Mouse (Mus musculus) CH12.LX (cell line): ENCODE measurements around the gene Vps35l. TPM values are rescaled to one million over a fixed set of nuclear protein-coding genes. Genes with fewer than 3 reads are reported as not detected.

Source experiments
- DNase-seq: peaks from one replicate; pipeline ENCODE4 v3.0.0-alpha.2; 2013; ENCODE audit errors: extremely low read depth
- H3K27ac ChIP-seq: 2 replicates; pipeline ENCODE4 v1.5.1; 2012; ENCODE audit warnings: low read depth, mild to moderate bottlenecking, control low read depth, moderate library complexity; ENCODE audit not compliant: insufficient read depth
- H3K27me3 ChIP-seq: replicated peaks from 2 replicates; pipeline ENCODE3; 2012; ENCODE audit warnings: inconsistent platforms
- H3K36me3 ChIP-seq, 2 experiments: replicated peaks in 1 of 2; 2 replicates each; pipeline versions ENCODE3 to v1.6.1; 2012; ENCODE audit warnings: inconsistent platforms in 1 of 2, low read length in 1 of 2, mild to moderate bottlenecking in 1 of 2, mixed read lengths in 1 of 2, moderate library complexity in 1 of 2; ENCODE audit not compliant: control insufficient read depth in 1 of 2, insufficient read depth in 1 of 2
- H3K4me1 ChIP-seq, 2 experiments: 2 replicates each; pipeline ENCODE4 v1.6.1; 2012; ENCODE audit warnings: inconsistent platforms in 1 of 2, moderate library complexity in 1 of 2; ENCODE audit not compliant: insufficient read depth in 2 of 2, control insufficient read depth in 1 of 2
- H3K4me2 ChIP-seq: 2 replicates; pipeline ENCODE4 v1.6.1; 2012; ENCODE audit warnings: low read depth, mild to moderate bottlenecking, control low read depth; ENCODE audit not compliant: poor library complexity, insufficient read depth, severe bottlenecking
- H3K4me3 ChIP-seq, 3 experiments: fragments of 150-350 bp in 1 of 3; sonication (generic) in 1 of 3; replicated peaks in 1 of 3; 2 replicates each; pipeline versions ENCODE3 to v1.5.1; 2011 to 2012; ENCODE audit warnings: low read depth in 2 of 3, low read length in 2 of 3, mild to moderate bottlenecking in 2 of 3, moderate library complexity in 2 of 3, control low read depth in 1 of 3, improper control_type of control experiment in 1 of 3, inconsistent platforms in 1 of 3, mixed read lengths in 1 of 3; ENCODE audit not compliant: poor library complexity in 1 of 3
- H3K79me2 ChIP-seq: replicated peaks from 2 replicates; pipeline ENCODE4 v1.6.1; 2012; ENCODE audit warnings: mild to moderate bottlenecking, moderate library complexity; ENCODE audit not compliant: control insufficient read depth, poor library complexity, insufficient read depth, severe bottlenecking; ENCODE audit errors: extremely low read depth
- H3K9ac ChIP-seq: 2 replicates; pipeline ENCODE4 v1.6.1; 2012; ENCODE audit warnings: low read depth, mild to moderate bottlenecking, control low read depth, moderate library complexity; ENCODE audit not compliant: insufficient read depth
- H3K9me3 ChIP-seq: replicated peaks from 2 replicates; pipeline ENCODE3; 2012; ENCODE audit warnings: low read length, inconsistent platforms, mixed read lengths
- CTCF ChIP-seq, 2 experiments: IDR thresholded peaks in 1 of 2; conservative IDR thresholded peaks in 1 of 2; 2 replicates each; pipeline ENCODE4 v1.5.1; 2011 to 2012; ENCODE audit warnings: low read depth in 2 of 2, low read length in 2 of 2, improper control_type of control experiment in 1 of 2, inconsistent platforms in 1 of 2, mild to moderate bottlenecking in 1 of 2, moderate library complexity in 1 of 2
- E2F4 ChIP-seq: IDR thresholded peaks from 2 replicates; pipeline ENCODE4 v1.6.1; 2011; ENCODE audit warnings: low read depth, low read length, improper control_type of control experiment; ENCODE audit not compliant: insufficient replicate concordance
- ELF1 ChIP-seq: IDR thresholded peaks from 2 replicates; pipeline ENCODE4 v1.6.1; 2014; ENCODE audit warnings: low read depth, mild to moderate bottlenecking, inconsistent platforms, low read length, improper control_type of control experiment
- ETS1 ChIP-seq: conservative IDR thresholded peaks from 2 replicates; pipeline ENCODE4 v1.6.1; 2012; ENCODE audit warnings: low read depth, mild to moderate bottlenecking, inconsistent platforms, low read length, improper control_type of control experiment, moderate library complexity
- HCFC1 ChIP-seq: IDR thresholded peaks from 2 replicates; pipeline ENCODE4 v1.6.1; 2012; ENCODE audit warnings: low read depth, mild to moderate bottlenecking, inconsistent platforms, low read length, improper control_type of control experiment
- JUN ChIP-seq: IDR thresholded peaks from 2 replicates; pipeline ENCODE4 v1.6.1; 2011; ENCODE audit warnings: low read depth, mild to moderate bottlenecking, low read length, improper control_type of control experiment, moderate library complexity; ENCODE audit not compliant: insufficient read depth
- MAZ ChIP-seq: IDR thresholded peaks from 2 replicates; pipeline ENCODE4 v1.6.1; 2012; ENCODE audit warnings: low read depth, mild to moderate bottlenecking, inconsistent platforms, low read length, improper control_type of control experiment, moderate library complexity
- MEF2A ChIP-seq: IDR thresholded peaks from 2 replicates; pipeline ENCODE4 v1.6.1; 2014; ENCODE audit warnings: low read depth, mild to moderate bottlenecking, inconsistent platforms, low read length, improper control_type of control experiment, borderline replicate concordance
- MYC ChIP-seq: IDR thresholded peaks from 2 replicates; pipeline ENCODE4 v1.6.1; 2011; ENCODE audit warnings: low read depth, mild to moderate bottlenecking, improper control_type of control experiment, low read length
- POLR2A ChIP-seq: IDR thresholded peaks from 2 replicates; pipeline ENCODE4 v1.6.1; 2011; ENCODE audit warnings: low read depth, mild to moderate bottlenecking, improper control_type of control experiment, low read length
- TBP ChIP-seq: conservative IDR thresholded peaks from 2 replicates; pipeline ENCODE4 v1.6.1; 2011; ENCODE audit warnings: low read depth, low read length, improper control_type of control experiment
- TCF12 ChIP-seq: IDR thresholded peaks from 2 replicates; pipeline ENCODE4 v1.6.1; 2014; ENCODE audit warnings: low read depth, mild to moderate bottlenecking, inconsistent platforms, low read length, improper control_type of control experiment
- USF1 ChIP-seq: IDR thresholded peaks from 2 replicates; pipeline ENCODE4 v1.6.1; 2014; ENCODE audit warnings: low read depth, mild to moderate bottlenecking, inconsistent platforms, low read length, improper control_type of control experiment
- ZNF384 ChIP-seq: IDR thresholded peaks from 2 replicates; pipeline ENCODE4 v1.6.1; 2012; ENCODE audit warnings: low read depth, low read length, improper control_type of control experiment, inconsistent platforms
- dilution Hi-C: fragments of 300-500 bp; cut with MboI; formaldehyde crosslinking; loops from 2 replicates; pipeline ENCODE4 v1.14.3; 2020; ENCODE audit warnings: low sequenced_read_pairs; ENCODE audit not compliant: extremely low pct_unique_long_range_greater_than_20kb, extremely low pct_ligation_motif_present
- in situ Hi-C: fragments of 300-500 bp; cut with MboI; formaldehyde crosslinking; loops from 3 replicates; pipeline ENCODE4 v1.14.3; 2019; ENCODE audit warnings: low sequenced_read_pairs, low pct_ligation_motif_present, low pct_unique_long_range_greater_than_20kb, mixed read lengths
- polyA plus RNA-seq: library from polyadenylated mRNA; unstranded; fragments of >175 nt; gene quantifications from 2 replicates; pipeline ENCODE4 v1.2.1, GENCODE M21; 2012; ENCODE audit warnings: low read depth; ENCODE audit not compliant: insufficient read length
- total RNA-seq, 2 experiments: library from RNA; depleted of rRNA; stranded (reverse); fragments of 300-350 nt in 1 of 2; fragments of >200 nt in 1 of 2; gene quantifications; 2 replicates each; pipeline ENCODE4 v1.2.3; 2012 to 2014

Gene Vps35l
- total and polyA plus RNA-seq, 3 experiments: 43.9 to 57.7 (median 54.7) TPM

- dilution Hi-C loops: no loop called here
- Histone ChIP-seq H3K27ac (peak overlapping the region; percentile 60; the same call in 1 of the 2 replicates), H3K4me3 (peak overlapping the region; percentile 73 to 79 (median 75))
Observed at GRCm38 (mm10) chr7:118742278-118742677, 2.3 kb downstream of the Vps35l start.

GRCm38 (mm10) chr7:118744766-118745165 lies 4.7 kb downstream of the Vps35l start:
- Histone ChIP-seq H3K27me3 (no peaks in the 10 kb centered on the region), H3K9ac (no peak overlapping the region), H3K79me2 (no peaks in the 10 kb centered on the region; the same call in 1 of the 2 replicates), H3K9me3 (no peaks in the 10 kb centered on the region), H3K27ac (no peak overlapping the region), H3K36me3 (peaks cover 41 to 59% of the 10 kb centered on the region in 2 experiments), H3K4me1 (peaks cover 3 to 8% of the 10 kb centered on the region in 2 experiments; a peak in 3 of 4 replicates), H3K4me3 (no peak overlapping the region), H3K4me2 (no peak overlapping the region)
- TF ChIP-seq MEF2A (no peak), POLR2A (no peak), JUN (no peak), ETS1 (no peak), E2F4 (no peak), CTCF (conservative IDR thresholded peaks at IDR 0.05 in 1 of 2, IDR thresholded peaks at IDR 0.05 in 1 of 2; ENCODE audit: low read depth in 2 of 2, low read length in 2 of 2) (no peak)
- dilution Hi-C loops (no loop called here), in situ Hi-C loops (no loop called here)
- DNase-seq: no peak

More at GRCm38 (mm10) chr7:118742278-118742677, 2.3 kb downstream of the Vps35l start:
- Histone ChIP-seq H3K9me3 (no peaks in the 10 kb centered on the region), H3K79me2 (no peaks in the 10 kb centered on the region; the same call in 1 of the 2 replicates), H3K36me3 (peaks cover 23 to 37% of the 10 kb centered on the region in 2 experiments), H3K4me2 (peak overlapping the region; percentile 79), H3K27me3 (no peaks in the 10 kb centered on the region), H3K4me1 (peaks cover 3 to 8% of the 10 kb centered on the region in 2 experiments; a peak in 3 of 4 replicates), H3K9ac (peak overlapping the region; percentile 80)
- TF ChIP-seq ETS1 (no peak), MYC (0 out of 2 replicates have a peak, but pooled peaks have one; percentile 6), HCFC1 (peak; percentile 43; the same call in 1 of the 2 replicates), MAZ (no peak), POLR2A (peak; percentile 65), TBP (peak; percentile 67), USF1 (no peak), TCF12 (0 out of 2 replicates have a peak, but pooled peaks have one; percentile 11), ZNF384 (peak; percentile 67; the same call in 1 of the 2 replicates), ELF1 (peak; percentile 52; the same call in 1 of the 2 replicates)
- DNase-seq: peak; percentile 63
- in situ Hi-C loops: no loop called here
